Mouse (Mus musculus) CD4-positive, CD25-positive, alpha-beta regulatory T cell, adult 4 months (primary cell): ENCODE measurements around the gene Arl8a. TPM values are rescaled to one million over a fixed set of nuclear protein-coding genes. Genes with fewer than 3 reads are reported as not detected.

Experiments used
- ATAC-seq: one replicate; pipeline ENCODE4 v1.8.0; 2017
- polyA plus RNA-seq, 2 experiments: library from polyadenylated mRNA; unstranded; fragments of 100-300 nt; shearing (Covaris generic); gene quantifications; one replicate each; pipeline ENCODE4 v1.2.1; 2017

Arl8a gene
- polyA plus RNA-seq, 2 experiments from 2014 or later: 11.5 to 13.8 TPM

- ATAC-seq: no peak
Observed at GRCm38 (mm10) chr1:135133678-135134435, 12.8 kb upstream of the Arl8a start.

GRCm38 (mm10) chr1:135135111-135135787, 11.4 kb upstream of the Arl8a start:
- ATAC-seq: no peak

- peak; percentile 26 for ATAC-seq
Observed at GRCm38 (mm10) chr1:135136500-135136899, 10.1 kb upstream of the Arl8a start.

- no peak for ATAC-seq
Observed at GRCm38 (mm10) chr1:135139906-135140305, 6.7 kb upstream of the Arl8a start.

DNA sequence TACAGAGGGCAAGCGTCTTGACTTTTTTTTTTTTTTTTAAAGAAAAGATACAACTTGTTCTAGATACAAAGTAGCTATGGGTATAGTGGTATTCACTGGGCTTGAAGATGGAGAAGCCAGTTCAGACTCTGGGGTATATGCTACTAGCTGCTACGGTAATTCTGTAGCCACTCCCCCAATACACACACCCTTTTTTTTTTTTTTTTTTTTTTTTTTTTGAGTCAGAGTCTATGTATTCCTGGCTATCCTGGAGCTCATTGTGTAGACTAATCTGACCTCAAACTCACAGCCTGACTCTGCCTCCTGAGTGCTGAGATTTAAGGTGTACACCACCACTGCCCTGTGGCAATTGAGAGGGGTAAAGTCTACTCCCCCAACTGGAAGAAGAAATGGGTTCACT, 4.2 kb upstream of the Arl8a start:
- no peak for ATAC-seq

GRCm38 (mm10) chr1:135143940-135144339, 2.7 kb upstream of the Arl8a start:
- peak; percentile 62 for ATAC-seq

- peak; percentile 25 for ATAC-seq
Observed at GRCm38 (mm10) chr1:135146946-135147701, 500 bp downstream of the Arl8a start.

- ATAC-seq: no peak
Observed at GRCm38 (mm10) chr1:135147702-135148058, 1.1 kb downstream of the Arl8a start.

DNA sequence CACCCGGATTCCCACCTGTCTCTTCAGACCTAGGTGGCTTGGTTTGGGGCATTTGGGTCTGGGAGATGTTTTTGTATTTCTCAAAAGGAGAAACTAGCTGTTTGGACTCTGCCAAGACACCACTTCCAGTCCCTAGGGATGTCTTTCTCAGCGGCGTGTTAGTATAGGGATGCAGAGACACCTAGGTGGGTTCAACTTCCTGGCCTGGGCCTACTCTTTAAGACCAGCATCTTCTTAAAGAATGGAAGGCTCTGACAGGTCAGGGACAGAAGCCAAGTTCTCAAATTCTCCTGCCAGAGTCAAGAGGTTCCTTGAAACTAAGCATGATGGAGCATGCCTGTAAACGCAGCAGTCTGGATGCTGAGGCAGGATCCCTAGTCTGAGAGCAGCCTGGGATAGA, 1.9 kb downstream of the Arl8a start:
- no peak for ATAC-seq

GRCm38 (mm10) chr1:135148996-135149395, 2.4 kb downstream of the Arl8a start:
- ATAC-seq: no peak

GRCm38 (mm10) chr1:135154011-135154410, 7.4 kb downstream of the Arl8a start:
- peak; percentile 28 for ATAC-seq

GRCm38 (mm10) chr1:135154411-135154959, 7.9 kb downstream of the Arl8a start:
- peak; percentile 88 for ATAC-seq

DNA sequence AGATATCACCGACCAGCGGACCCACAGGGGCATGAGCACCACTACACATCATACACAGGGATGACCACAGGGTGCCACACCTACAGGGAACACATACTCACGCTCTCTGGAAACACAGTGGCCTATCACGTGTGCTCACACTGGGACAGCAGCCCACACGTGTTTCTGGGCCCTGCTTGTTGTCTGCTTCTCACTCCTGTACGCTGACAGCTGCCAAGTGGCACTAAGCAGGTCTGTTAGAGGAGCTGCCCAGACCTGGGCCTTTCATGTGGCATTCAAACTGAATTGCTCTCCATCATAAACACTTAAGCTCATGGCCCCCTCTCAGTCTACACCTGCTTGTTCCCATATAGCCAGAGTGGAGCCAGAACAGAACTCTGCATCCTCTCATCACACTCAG, 9.7 kb downstream of the Arl8a start:
- no peak for ATAC-seq

DNA sequence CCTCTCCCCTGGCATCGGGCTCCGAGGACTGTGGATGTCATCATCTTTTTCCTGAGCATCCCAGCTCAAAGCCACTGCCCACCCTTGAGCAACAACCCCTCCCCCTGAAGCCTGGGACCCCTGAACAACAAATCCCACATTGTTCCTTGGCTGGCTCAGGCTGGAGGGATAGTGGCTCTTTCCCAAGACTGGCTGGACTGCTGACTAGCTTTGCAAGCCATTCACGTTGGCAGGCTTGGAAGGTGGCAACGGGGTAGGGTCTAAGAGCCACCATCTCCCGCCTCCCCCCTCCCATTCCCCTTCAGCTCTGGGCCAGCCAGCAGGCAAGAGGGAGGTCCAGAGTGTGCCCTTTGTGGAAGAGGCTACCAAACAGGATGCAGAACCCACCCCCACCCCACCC, 12.0 kb downstream of the Arl8a start:
- no peak for ATAC-seq

DNA sequence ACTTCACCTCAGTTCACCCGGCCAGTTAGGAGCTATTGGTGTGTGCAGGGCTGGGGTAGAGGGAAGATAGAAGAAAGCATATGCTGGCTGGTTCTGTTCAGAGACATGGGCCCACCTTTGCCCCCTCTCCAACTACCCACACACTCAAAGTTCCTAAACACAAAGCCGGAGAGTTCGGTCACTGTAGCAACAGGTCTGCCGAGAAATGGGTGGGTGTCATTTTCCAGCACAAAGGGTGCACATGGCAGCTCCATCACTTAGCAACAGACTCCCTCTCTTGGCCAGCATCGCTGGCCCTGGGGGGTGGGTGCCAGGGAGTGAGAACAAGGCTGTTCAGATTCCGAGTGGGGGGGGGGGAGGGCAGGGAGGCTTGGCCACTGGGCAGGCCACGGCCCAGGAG, 12.4 kb downstream of the Arl8a start:
- no peak for ATAC-seq

DNA sequence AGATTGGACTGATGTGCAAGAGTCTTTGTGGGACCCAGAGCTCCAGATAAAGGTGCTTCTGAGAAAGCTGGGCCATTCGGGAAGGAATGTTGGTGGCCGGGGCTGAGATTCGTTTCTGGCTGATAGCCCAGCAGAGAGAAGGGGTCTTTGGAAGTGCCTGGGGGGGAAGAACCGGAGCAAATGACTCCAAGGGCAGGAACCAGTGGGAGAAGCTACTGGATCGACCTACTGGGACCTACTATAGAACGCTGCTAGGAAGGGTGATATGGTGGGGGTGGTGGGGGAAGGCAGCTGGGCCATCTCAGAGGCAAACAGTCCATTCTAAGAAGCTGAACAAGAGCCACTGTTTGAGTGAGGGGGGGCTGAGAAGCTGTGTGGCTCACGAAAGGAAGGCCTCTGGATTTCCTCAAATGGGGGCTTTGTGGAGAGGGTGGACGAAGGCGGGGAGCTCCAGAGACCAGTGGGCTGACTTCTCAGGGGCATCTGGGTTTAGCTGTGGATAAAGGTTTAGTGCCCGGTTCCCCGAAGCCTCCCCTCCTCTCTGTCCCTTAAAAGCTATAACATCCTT, 13.0 kb downstream of the Arl8a start:
- no peak for ATAC-seq

GRCm38 (mm10) chr1:135160411-135161050, 13.9 kb downstream of the Arl8a start:
- ATAC-seq: no peak

DNA sequence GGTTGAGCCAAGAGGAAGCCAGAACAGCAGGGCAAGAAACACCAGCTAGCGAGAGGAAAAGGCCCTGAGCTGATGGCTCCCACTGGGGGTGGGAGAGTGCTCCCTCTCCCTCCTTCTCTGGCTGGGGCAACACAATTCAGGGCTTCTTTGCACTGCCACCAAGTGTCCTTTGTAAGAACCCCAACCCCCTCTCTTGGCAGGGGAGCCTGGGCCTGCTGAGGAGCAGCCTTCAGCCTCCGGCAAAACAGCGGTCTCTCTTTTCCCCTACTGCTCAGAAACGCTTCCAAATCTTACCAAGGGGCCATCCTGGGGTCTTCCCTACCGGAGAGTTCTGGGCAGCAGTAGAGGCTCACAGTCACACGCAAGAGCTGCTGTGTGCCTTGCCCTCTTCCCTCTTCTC, 16.1 kb downstream of the Arl8a start:
- no peak for ATAC-seq

GRCm38 (mm10) chr1:135167435-135167834, 20.8 kb downstream of the Arl8a start, which contains the start of gene Gpr37l1:
TSS of gene Gpr37l1 (minus strand) at chr1:135167681.
- ATAC-seq: no peak

GRCm38 (mm10) chr1:135168453-135169200, 22.0 kb downstream of the Arl8a start:
- no peak for ATAC-seq

DNA sequence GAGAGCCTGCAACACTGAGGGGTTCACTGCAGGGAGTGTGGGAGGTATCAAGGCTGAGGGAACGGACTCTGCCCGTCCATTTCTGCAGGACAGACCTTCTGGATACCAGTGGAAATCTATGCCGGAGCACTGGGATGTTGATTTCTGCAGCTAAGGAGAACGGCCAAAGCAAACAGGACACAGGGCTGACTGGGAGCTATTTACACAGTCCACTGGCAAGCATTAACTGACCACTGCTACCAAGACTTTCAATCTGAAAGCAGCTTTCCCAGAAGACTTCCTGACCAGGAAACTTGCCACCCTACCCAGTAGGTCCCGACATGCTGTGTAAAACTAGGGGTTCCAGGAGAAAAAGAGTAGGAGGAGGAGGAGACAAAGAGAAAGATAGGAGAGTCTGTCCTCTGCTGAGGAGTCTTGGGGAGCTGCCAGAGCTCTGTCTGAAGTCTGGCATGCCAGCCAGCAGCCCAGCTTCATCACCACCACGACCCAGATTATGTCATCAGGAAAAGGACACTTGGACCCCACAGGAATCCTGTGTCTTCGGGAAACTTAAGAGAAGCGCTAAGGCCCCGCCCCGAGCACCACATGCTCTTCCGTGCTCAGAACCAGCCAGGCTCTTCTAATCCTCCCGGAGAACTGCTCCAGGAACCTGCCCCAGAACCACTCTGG, 23.1 kb downstream of the Arl8a start:
- ATAC-seq: no peak
